Mouse (Mus musculus): Measurements from ENCODE around the gene Ppp2r1b.

DNA sequence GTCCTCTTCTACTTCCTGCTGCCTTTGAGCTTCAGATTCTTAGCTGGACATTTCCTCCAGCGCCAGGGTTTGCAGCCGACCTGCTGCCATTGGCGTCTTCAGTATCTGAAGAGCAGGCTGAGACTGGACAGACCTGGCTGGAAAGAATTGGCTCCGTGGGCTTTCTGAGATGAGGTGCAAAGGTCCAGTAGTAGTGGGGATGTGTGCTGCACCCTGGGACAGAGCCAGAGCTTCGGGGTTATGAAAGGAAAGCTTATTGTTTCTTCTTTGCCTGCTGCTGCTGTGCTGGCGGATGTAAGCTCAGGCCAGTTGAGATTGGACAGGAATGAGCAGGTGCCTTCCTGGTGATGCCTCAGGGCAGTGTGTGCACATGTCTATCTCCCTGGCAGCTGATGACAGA, 28.9 kb downstream of the Ppp2r1b start:
- no peak for TF ChIP-seq POLR2A (IDR thresholded peaks at IDR 0.05; ENCODE audit: insufficient read length, low read depth)
- no peak for TF ChIP-seq MYOG (IDR thresholded peaks at IDR 0.05; ENCODE audit: control insufficient read depth in 1 of 3, insufficient read depth in 1 of 3, insufficient read length in 2 of 3, low read depth in 2 of 3)
- no peak for TF ChIP-seq USF1 (IDR thresholded peaks at IDR 0.05; ENCODE audit: low read depth)
- no peak for TF ChIP-seq POLR2AphosphoS2 (IDR thresholded peaks at IDR 0.05; ENCODE audit: insufficient read length, low read depth)
